Mouse (Mus musculus) embryonic fibroblast, embryonic 13.5 days (primary cell): ENCODE results near the gene Babam1. TPM values are rescaled to one million over a fixed set of nuclear protein-coding genes. Genes with fewer than 3 reads are reported as not detected.
A peak's percentile ranks its signal among the peaks of the same experiment; 100 is the strongest.
"Not testable (repeated sequence)": the region's sequence is repeated elsewhere in the genome, so short reads cannot be mapped to it uniquely, and the experiment has no call there.

Experiments used
- H3K27ac ChIP-seq: 2 replicates; pipeline ENCODE4 v1.5.1; 2012; ENCODE audit warnings: low read length, control low read depth, inconsistent platforms; ENCODE audit not compliant: insufficient read depth
- H3K4me1 ChIP-seq: 2 replicates; pipeline ENCODE4 v1.6.1; 2011; ENCODE audit warnings: low read length; ENCODE audit not compliant: control insufficient read depth, insufficient read depth
- H3K4me3 ChIP-seq: 2 replicates; pipeline ENCODE4 v1.5.1; 2011; ENCODE audit warnings: mild to moderate bottlenecking, control low read depth, low read length; ENCODE audit not compliant: insufficient read depth
- CTCF ChIP-seq: IDR thresholded peaks from 2 replicates; pipeline ENCODE4 v1.5.1; 2011; ENCODE audit warnings: mild to moderate bottlenecking, control low read depth, low read length, moderate library complexity, borderline replicate concordance; ENCODE audit not compliant: insufficient read depth
- POLR2A ChIP-seq: IDR thresholded peaks from 2 replicates; pipeline ENCODE4 v1.6.1; 2011; ENCODE audit warnings: low read depth, mild to moderate bottlenecking, control low read depth, low read length, moderate library complexity
- polyA plus RNA-seq: library from polyadenylated mRNA; stranded (reverse); fragments of >200 nt; gene quantifications from 2 replicates; pipeline ENCODE4 v1.2.4, GENCODE M21; 2011; ENCODE audit warnings: low read depth; ENCODE audit not compliant: missing spikeins, insufficient read length

The Babam1 gene
- polyA plus RNA-seq, 1 experiment = 91.6 TPM

- Histone ChIP-seq H3K27ac (no peak overlapping the region), H3K4me3 (peak overlapping the region; percentile 65)
- TF ChIP-seq CTCF (peak; percentile 99), POLR2A (no peak)
Observed at GRCm38 (mm10) chr8:71406099-71407015, 9.7 kb downstream of the Babam1 start.

GRCm38 (mm10) chr8:71407441-71407840 lies 10.8 kb downstream of the Babam1 start:
- no peak overlapping the region for H3K4me3 ChIP-seq

More at GRCm38 (mm10) chr8:71406099-71407015, 9.7 kb downstream of the Babam1 start:
- H3K4me1 ChIP-seq = no peaks in the 10 kb centered on the region

GRCm38 (mm10) chr8:71408231-71408630 lies 11.6 kb downstream of the Babam1 start:
- no peak overlapping the region for H3K27ac ChIP-seq
- no peak for TF ChIP-seq CTCF
- no peak for TF ChIP-seq POLR2A
- no peaks in the 10 kb centered on the region for H3K4me1 ChIP-seq
- no peak overlapping the region for H3K4me3 ChIP-seq

More at GRCm38 (mm10) chr8:71407441-71407840, 10.8 kb downstream of the Babam1 start:
- TF ChIP-seq CTCF (no peak), POLR2A (no peak)
- Histone ChIP-seq H3K27ac (no peak overlapping the region), H3K4me1 (no peaks in the 10 kb centered on the region)

- no peak overlapping the region for H3K27ac ChIP-seq
- H3K4me3 ChIP-seq = no peak overlapping the region
- TF ChIP-seq CTCF (no peak), POLR2A (peak; percentile 43; the same call in 1 of the 2 replicates)
- no peaks in the 10 kb centered on the region for H3K4me1 ChIP-seq
Observed at GRCm38 (mm10) chr8:71411535-71412273, 15.0 kb downstream of the Babam1 start.

GRCm38 (mm10) chr8:71422121-71422520 lies 25.5 kb downstream of the Babam1 start:
- Histone ChIP-seq H3K4me1 (no peaks in the 10 kb centered on the region), H3K4me3 (no peak overlapping the region), H3K27ac (no peak overlapping the region)
- no peak for TF ChIP-seq CTCF
- no peak for TF ChIP-seq POLR2A

- TF ChIP-seq CTCF = peak; percentile 33; the same call in 1 of the 2 replicates
Observed at GRCm38 (mm10) chr8:71432935-71433334, 36.3 kb downstream of the Babam1 start.

GRCm38 (mm10) chr8:71437041-71437440 lies 40.4 kb downstream of the Babam1 start:
- H3K4me3 ChIP-seq = no peak overlapping the region
- TF ChIP-seq POLR2A (no peak), CTCF (no peak)
- no peaks in the 10 kb centered on the region for H3K4me1 ChIP-seq
- H3K27ac ChIP-seq = no peak overlapping the region

More at GRCm38 (mm10) chr8:71432935-71433334, 36.3 kb downstream of the Babam1 start:
- not testable (repeated sequence) for H3K27ac ChIP-seq, H3K4me1 ChIP-seq
- peak overlapping the region; percentile 4; the same call in 1 of the 2 replicates for H3K4me3 ChIP-seq

GRCm38 (mm10) chr8:71441404-71441803 lies 44.7 kb downstream of the Babam1 start:
- no peak overlapping the region for H3K27ac ChIP-seq
- TF ChIP-seq CTCF = no peak
- no peak for TF ChIP-seq POLR2A
- no peaks in the 10 kb centered on the region; the same call in 1 of the 2 replicates for H3K4me1 ChIP-seq
- H3K4me3 ChIP-seq = no peak overlapping the region

- TF ChIP-seq POLR2A (no peak), CTCF (no peak)
- Histone ChIP-seq H3K27ac (no peak overlapping the region), H3K4me3 (no peak overlapping the region), H3K4me1 (no peaks in the 10 kb centered on the region; the same call in 1 of the 2 replicates)
Observed at GRCm38 (mm10) chr8:71445096-71445495, 48.4 kb downstream of the Babam1 start.

GRCm38 (mm10) chr8:71451337-71451736 lies 54.7 kb downstream of the Babam1 start:
- Histone ChIP-seq H3K4me1 (no peaks in the 10 kb centered on the region), H3K4me3 (no peak overlapping the region), H3K27ac (no peak overlapping the region)
- TF ChIP-seq POLR2A (no peak), CTCF (no peak)
